Mouse (Mus musculus) gastrocnemius, postnatal 4 days (tissue): ENCODE data around the gene Dnajb12. TPM values are rescaled to one million over a fixed set of nuclear protein-coding genes. Genes with fewer than 3 reads are reported as not detected.

Experiments
- DNase-seq, 2 experiments: peaks; one replicate each; pipeline ENCODE4 v3.0.0; 2021 to 2022; ENCODE audit warnings: low spot score in 2 of 2, mixed read lengths in 2 of 2
- total RNA-seq, 2 experiments: library from RNA; stranded (reverse); gene quantifications; 2 replicates each; pipeline ENCODE4 v1.2.3; 2021

Dnajb12 gene
- total RNA-seq, 2 experiments from 2014 or later: 45.0 to 51.3 TPM

GRCm38 (mm10) chr10:59911561-59912198 is 32.3 kb downstream of the Dnajb12 start:
- no peak for DNase-seq

DNA sequence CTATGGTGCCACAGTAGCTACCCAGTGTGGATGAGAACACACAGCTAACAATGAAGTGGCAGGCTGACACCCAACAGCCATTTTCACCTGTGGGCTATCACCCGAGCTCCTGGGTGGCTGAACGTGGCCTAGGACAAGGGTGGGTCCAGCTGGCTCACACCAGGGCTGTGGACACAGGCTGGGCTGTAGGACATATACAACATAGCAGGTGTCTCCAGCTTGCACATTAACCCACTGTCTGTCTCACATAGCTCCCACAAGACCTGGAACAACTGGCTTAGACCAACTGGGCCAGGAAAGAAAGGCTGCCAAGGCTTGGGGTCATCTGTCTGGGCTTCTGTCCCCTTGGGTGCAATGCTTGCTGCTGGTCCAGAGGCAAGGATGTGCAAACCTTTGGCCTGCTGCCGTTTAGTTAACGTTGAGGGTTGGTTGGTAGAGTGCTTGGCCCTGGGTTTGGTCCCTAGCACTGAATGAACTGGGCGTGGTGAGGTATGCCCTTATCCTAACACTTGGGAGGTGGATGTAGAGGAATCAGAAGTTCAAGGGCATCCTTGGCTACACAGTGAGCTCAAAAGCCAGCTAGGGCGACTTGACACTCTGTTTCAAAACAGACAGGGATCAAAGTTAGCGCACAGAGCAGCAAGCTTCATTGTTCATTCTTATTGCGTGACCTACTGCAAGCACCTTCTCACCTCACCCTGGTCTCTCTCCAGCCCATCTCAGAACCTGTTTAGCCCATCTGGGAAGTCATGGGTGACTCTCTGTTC is 36.0 kb downstream of the Dnajb12 start:
- peak in 1 of 2 experiments; percentile 58 for DNase-seq

DNA sequence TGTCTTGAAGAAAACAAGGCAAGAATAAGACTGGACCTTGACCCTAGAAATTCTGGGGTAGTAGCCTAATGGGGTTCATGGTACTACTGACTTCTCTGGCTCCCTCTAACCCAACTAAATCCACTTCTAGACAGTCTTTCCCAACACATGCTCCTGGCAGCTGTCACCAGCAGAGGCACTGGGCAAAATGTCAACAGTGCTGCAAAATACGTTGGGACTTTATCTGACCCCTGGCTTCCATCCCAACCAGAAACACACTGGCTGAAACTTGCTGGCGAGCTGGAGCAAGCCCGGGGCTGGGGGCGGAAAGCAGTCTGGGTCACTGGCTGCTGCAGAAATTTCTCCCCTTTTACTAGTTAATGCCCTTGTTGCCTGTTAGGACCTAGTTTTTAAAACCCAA is 36.8 kb downstream of the Dnajb12 start:
- DNase-seq: peak in 1 of 2 experiments; percentile 84

- DNase-seq: peak in 1 of 2 experiments; percentile 27
These were observed 37.3 kb downstream of the Dnajb12 start for GRCm38 (mm10) chr10:59916649-59917048.

- no peak for DNase-seq
These were observed 38.8 kb downstream of the Dnajb12 start for GRCm38 (mm10) chr10:59918111-59918510.

- DNase-seq: peak in 1 of 2 experiments; percentile 55
These were observed 40.3 kb downstream of the Dnajb12 start for GRCm38 (mm10) chr10:59919494-59920181.

- DNase-seq: no peak
These were observed 41.1 kb downstream of the Dnajb12 start for GRCm38 (mm10) chr10:59920485-59920809.

- DNase-seq: peak in 1 of 2 experiments; percentile 73
These were observed 41.7 kb downstream of the Dnajb12 start for GRCm38 (mm10) chr10:59920810-59921681.

DNA sequence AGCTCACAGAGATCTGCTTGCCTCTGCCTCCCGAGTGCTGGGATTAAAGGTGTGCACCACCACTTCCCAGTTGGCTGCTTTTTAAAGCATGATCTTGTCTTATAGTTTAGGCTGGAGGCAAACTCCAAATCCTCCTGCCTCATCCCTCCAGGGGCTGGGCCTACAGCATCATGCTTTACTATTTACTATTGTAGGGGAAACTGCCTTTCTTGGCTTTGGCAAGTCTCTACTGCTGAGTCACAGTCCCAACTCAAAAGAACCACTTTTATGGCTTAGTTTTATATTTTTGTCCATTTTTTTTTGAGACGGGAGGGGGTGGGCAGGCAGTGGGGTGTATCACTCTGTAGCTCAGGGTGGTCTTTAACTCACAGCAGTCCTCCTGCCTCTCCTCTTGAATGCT is 44.1 kb downstream of the Dnajb12 start:
- no peak for DNase-seq

- DNase-seq: no peak
These were observed 44.9 kb downstream of the Dnajb12 start for GRCm38 (mm10) chr10:59924305-59924704.

DNA sequence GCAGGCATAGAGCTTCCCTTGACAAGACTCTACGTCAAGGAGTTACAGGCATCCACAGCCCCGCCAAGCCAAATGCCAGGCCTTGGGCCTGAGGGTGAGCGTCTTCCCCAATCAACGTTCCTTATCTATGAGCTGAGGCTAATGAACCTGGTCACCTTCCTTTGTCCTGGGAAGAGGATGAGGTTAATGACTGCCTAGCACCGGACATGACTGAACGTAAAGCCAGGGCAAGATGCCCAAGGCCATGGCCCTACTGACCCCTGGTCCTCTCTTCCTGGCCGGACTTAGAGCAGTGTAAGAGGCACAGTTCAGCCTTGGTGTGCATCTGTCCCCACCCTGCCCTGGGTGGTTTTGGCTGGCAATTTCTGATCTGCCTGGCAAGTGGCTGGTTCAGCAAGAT is 49.8 kb downstream of the Dnajb12 start:
- no peak for DNase-seq

DNA sequence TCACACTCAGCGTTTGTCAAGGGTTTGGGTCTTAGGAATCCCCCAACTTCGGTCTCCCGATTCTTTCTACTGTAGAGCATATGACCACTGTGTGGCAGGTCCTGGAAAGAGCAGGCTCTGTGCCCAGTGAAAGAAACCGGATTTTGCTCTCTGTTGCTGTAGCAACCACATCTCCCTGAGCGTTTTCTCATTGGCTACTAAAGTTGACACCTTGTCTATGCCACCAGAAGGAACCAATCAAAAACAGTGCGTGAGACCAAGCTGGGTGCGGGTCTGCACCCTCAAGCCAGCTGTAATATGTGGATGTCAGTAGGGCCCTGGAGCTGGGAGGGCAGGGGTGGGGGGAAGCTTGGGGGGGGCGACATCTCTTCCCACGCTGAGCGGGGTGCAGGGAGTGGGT is 51.6 kb downstream of the Dnajb12 start:
- no peak for DNase-seq

DNA sequence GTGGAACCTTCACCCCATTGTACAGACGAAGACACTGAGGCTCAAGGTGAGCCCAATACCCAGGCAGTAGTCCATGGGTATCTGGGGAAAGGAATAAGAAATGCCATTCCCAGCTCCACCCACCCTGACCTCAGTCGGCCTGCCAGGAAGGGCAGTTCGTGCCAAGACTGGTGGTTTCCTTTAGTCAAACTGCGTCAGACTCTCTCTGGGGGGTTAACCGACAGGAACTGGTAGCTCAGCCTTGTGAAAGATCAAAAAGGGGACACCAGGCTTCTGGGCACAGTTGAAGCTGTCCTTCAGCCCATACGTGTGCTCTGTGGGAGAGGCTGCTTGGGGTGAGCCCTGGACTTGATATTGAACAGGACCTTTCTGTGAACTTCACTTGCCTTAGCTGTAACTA is 53.2 kb downstream of the Dnajb12 start:
- DNase-seq: no peak

- no peak for DNase-seq
These were observed 54.7 kb downstream of the Dnajb12 start for GRCm38 (mm10) chr10:59934039-59934438.

- no peak for DNase-seq
These were observed 56.9 kb downstream of the Dnajb12 start for GRCm38 (mm10) chr10:59936058-59936856.

DNA sequence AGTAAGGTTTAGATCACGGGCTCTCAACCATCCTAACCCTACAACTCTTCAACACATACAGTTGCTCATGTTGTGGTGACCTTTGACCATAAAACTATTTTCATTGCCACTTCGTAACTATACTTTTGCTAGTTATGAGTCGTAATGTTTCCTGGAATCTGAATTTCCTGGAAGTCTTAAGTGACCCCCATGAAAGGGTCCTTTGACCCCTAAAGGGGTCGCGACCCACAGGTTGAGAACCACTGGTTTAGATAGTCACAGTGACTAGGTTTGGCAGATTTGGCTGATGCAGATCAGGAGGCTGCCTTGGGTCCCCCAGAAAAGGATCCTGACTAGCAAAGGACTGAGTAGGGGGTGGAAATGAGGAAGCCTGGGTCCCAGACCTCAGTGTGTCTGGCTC is 59.3 kb downstream of the Dnajb12 start:
- no peak for DNase-seq

DNA sequence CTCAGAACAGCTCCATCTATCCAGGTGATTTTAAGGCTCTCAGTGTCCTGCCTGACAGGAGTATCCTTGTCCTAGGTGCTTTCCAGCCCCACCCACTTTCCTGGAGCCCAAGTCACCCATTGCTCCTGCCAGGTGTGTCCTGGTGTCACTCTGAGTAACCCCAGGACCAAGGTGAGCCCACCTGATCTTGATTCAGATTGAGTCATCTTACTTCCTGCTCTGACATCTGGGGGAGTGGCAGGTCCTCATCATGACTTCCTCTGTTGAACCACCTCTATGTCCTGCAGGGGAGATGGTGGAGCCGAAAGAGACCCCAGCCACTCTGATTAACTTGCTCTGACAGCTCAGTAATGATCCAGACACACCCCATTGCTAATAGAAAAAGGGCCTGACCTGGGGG is 59.7 kb downstream of the Dnajb12 start:
- DNase-seq: no peak

- DNase-seq: peak in 1 of 2 experiments; percentile 9
These were observed 63.0 kb downstream of the Dnajb12 start for GRCm38 (mm10) chr10:59942281-59942846.

DNA sequence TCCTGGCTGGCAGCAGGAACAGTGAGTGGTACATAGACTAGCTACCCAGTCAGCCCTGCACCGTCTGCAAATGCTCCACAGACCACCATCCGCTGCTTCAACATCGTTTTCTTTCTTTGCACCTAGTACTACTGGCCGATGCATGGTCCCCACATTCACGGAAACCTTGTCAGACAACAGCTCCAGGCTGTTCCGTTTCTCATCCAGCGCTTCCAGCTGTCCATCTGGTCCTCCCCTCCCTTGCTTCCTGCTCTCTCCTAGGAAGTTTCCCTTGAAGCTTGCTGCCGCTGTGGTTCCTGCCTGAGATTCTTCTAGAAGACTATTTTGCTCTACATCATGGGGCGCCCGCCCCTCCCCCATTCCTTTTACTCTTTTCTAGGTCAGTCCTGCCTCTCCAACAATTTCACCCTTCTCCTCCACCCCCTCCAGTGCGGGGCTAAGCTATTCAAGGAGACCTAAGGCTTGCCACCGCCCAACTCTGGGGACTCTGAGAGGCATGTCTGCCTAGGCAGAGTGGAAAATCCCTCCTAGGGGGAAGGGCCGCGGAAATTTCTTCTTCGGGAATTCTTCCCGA is 63.6 kb downstream of the Dnajb12 start:
- peak; percentile 29 to 52 for DNase-seq
